Mouse (Mus musculus): ENCODE data around the gene Atp4b.

Atp4b gene

GRCm38 (mm10) chr8:13396725-13397124 is at the start of gene Atp4b:
TSS of gene Atp4b (minus strand) at chr8:13396825.
- DNase-seq (ENCODE audit: low spot score in 2 of 2), result no peak

- no peak for DNase-seq (ENCODE audit: low spot score in 2 of 2)
Observed at GRCm38 (mm10) chr8:13442152-13442551, 45.5 kb upstream of the Atp4b start.

GRCm38 (mm10) chr8:13437531-13437930 is 40.9 kb upstream of the Atp4b start:
- no peak for DNase-seq (ENCODE audit: low spot score in 2 of 2)

GRCm38 (mm10) chr8:13436052-13436451 is 39.4 kb upstream of the Atp4b start:
- no peak for DNase-seq (ENCODE audit: low spot score in 2 of 2)

GRCm38 (mm10) chr8:13434889-13435288 is 38.3 kb upstream of the Atp4b start, which contains the start of gene Tmem255b:
TSS of gene Tmem255b (plus strand) at chr8:13435189.
- DNase-seq (ENCODE audit: low spot score in 2 of 2), result no peak

GRCm38 (mm10) chr8:13433130-13433529 is 36.5 kb upstream of the Atp4b start:
- no peak for DNase-seq (ENCODE audit: low spot score in 2 of 2)

- no peak for DNase-seq (ENCODE audit: low spot score in 2 of 2)
Observed at GRCm38 (mm10) chr8:13430866-13431265, 34.2 kb upstream of the Atp4b start.

GRCm38 (mm10) chr8:13430412-13430811 is 33.8 kb upstream of the Atp4b start:
- no peak for DNase-seq (ENCODE audit: low spot score in 2 of 2)

- no peak for DNase-seq (ENCODE audit: low spot score in 2 of 2)
Observed at GRCm38 (mm10) chr8:13428156-13428555, 31.5 kb upstream of the Atp4b start.

GRCm38 (mm10) chr8:13427351-13427750 is 30.7 kb upstream of the Atp4b start:
- DNase-seq (ENCODE audit: low spot score in 2 of 2), result no peak

GRCm38 (mm10) chr8:13420970-13421369 is 24.3 kb upstream of the Atp4b start:
- DNase-seq (ENCODE audit: low spot score in 2 of 2), result no peak

- no peak for DNase-seq (ENCODE audit: low spot score in 2 of 2)
Observed at GRCm38 (mm10) chr8:13419111-13419639, 22.6 kb upstream of the Atp4b start.

- DNase-seq (ENCODE audit: low spot score in 2 of 2), result no peak
Observed at GRCm38 (mm10) chr8:13415879-13416278, 19.3 kb upstream of the Atp4b start.

GRCm38 (mm10) chr8:13413823-13414390 is 17.3 kb upstream of the Atp4b start:
- DNase-seq (ENCODE audit: low spot score in 2 of 2), result no peak

GRCm38 (mm10) chr8:13412891-13413558 is 16.4 kb upstream of the Atp4b start:
- DNase-seq (ENCODE audit: low spot score in 2 of 2), result no peak

- DNase-seq (ENCODE audit: low spot score in 2 of 2), result no peak
Observed at GRCm38 (mm10) chr8:13411597-13411996, 15.0 kb upstream of the Atp4b start.

GRCm38 (mm10) chr8:13406011-13406410 is 9.4 kb upstream of the Atp4b start:
- no peak for DNase-seq (ENCODE audit: low spot score in 2 of 2)

- DNase-seq (ENCODE audit: low spot score in 2 of 2), result no peak
Observed at GRCm38 (mm10) chr8:13404666-13405131, 8.1 kb upstream of the Atp4b start, which contains the start of gene Grk1. TSS of gene Grk1 (plus strand) at chr8:13405081.

GRCm38 (mm10) chr8:13403517-13403916 is 6.9 kb upstream of the Atp4b start:
- DNase-seq (ENCODE audit: low spot score in 2 of 2), result no peak

- no peak for DNase-seq (ENCODE audit: low spot score in 2 of 2)
Observed at GRCm38 (mm10) chr8:13393869-13394268, 2.8 kb downstream of the Atp4b start.

GRCm38 (mm10) chr8:13388744-13389143 is 7.9 kb downstream of the Atp4b start:
- no peak for DNase-seq (ENCODE audit: low spot score in 2 of 2)

GRCm38 (mm10) chr8:13387728-13388127 is 8.9 kb downstream of the Atp4b start:
- no peak for DNase-seq (ENCODE audit: low spot score in 2 of 2)

- no peak for DNase-seq (ENCODE audit: low spot score in 2 of 2)
Observed at GRCm38 (mm10) chr8:13386366-13386765, 10.3 kb downstream of the Atp4b start.

All from urinary bladder, adult 18-20 months (tissue).